Mouse (Mus musculus): ENCODE data around the gene Gm45799. TPM values are rescaled to one million over a fixed set of nuclear protein-coding genes. Genes with fewer than 3 reads are reported as not detected.

The Gm45799 gene
- polyA plus RNA-seq, 1 experiment = 276 TPM

- Histone ChIP-seq H3K9me3 (no peaks in the 10 kb centered on the region), H3K4me1 (peaks cover 57% of the 10 kb centered on the region), H3K27me3 (replicated peaks) (no peaks in the 10 kb centered on the region), H3K4me3 (replicated peaks) (peak within 1 kb of the TSS; percentile 99), H3K36me3 (replicated peaks; ENCODE audit: low read length) (peaks cover 64% of the 10 kb centered on the region)
- TF ChIP-seq FLI1 (IDR thresholded peaks at IDR 0.05; ENCODE audit: low read length) = no peak; the same call in 1 of the 2 replicates
- no peak for TF ChIP-seq GATA1 (IDR thresholded peaks at IDR 0.05; ENCODE audit: borderline replicate concordance, low read length)
These were observed 596 bp upstream of the Gm45799 start, which contains the start of gene Timm10b for GRCm38 (mm10) chr7:105639756-105640155. Timm10b (plus strand) TSS chr7:105640056.

GRCm38 (mm10) chr7:105640894-105641255 lies 523 bp downstream of the Gm45799 start:
- H3K4me3 ChIP-seq (replicated peaks) = peak overlapping the region; percentile 99
- no peaks in the 10 kb centered on the region for H3K27me3 ChIP-seq (replicated peaks)
- peaks cover 56% of the 10 kb centered on the region for H3K4me1 ChIP-seq
- TF ChIP-seq GATA1 (IDR thresholded peaks at IDR 0.05; ENCODE audit: borderline replicate concordance, low read length) (no peak), FLI1 (IDR thresholded peaks at IDR 0.05; ENCODE audit: low read length) (no peak)
- no peaks in the 10 kb centered on the region for H3K9me3 ChIP-seq
- H3K36me3 ChIP-seq (replicated peaks; ENCODE audit: low read length) = peaks cover 67% of the 10 kb centered on the region

GRCm38 (mm10) chr7:105641936-105642335 lies 1.6 kb downstream of the Gm45799 start:
- Histone ChIP-seq H3K4me1 (peaks cover 56% of the 10 kb centered on the region), H3K36me3 (replicated peaks; ENCODE audit: low read length) (peaks cover 64% of the 10 kb centered on the region), H3K27me3 (replicated peaks) (no peaks in the 10 kb centered on the region), H3K9me3 (no peaks in the 10 kb centered on the region), H3K4me3 (replicated peaks) (peak overlapping the region; percentile 99)
- TF ChIP-seq GATA1 (IDR thresholded peaks at IDR 0.05; ENCODE audit: borderline replicate concordance, low read length) (no peak), FLI1 (IDR thresholded peaks at IDR 0.05; ENCODE audit: low read length) (no peak)

GRCm38 (mm10) chr7:105650639-105651435 lies 10.5 kb downstream of the Gm45799 start, which contains the start of gene Dnhd1:
Dnhd1 (plus strand) TSS chr7:105650827.
- H3K4me3 ChIP-seq (replicated peaks) = peak within 1 kb of the TSS; percentile 92
- H3K4me1 ChIP-seq = peaks cover 15% of the 10 kb centered on the region
- no peak for TF ChIP-seq FLI1 (IDR thresholded peaks at IDR 0.05; ENCODE audit: low read length)
- no peak for TF ChIP-seq GATA1 (IDR thresholded peaks at IDR 0.05; ENCODE audit: borderline replicate concordance, low read length)
- no peaks in the 10 kb centered on the region for H3K27me3 ChIP-seq (replicated peaks)
- no peaks in the 10 kb centered on the region for H3K9me3 ChIP-seq
- H3K36me3 ChIP-seq (replicated peaks; ENCODE audit: low read length) = peaks cover 28% of the 10 kb centered on the region

GRCm38 (mm10) chr7:105685541-105686197 lies 45.3 kb downstream of the Gm45799 start:
- Histone ChIP-seq H3K4me1 (no peaks in the 10 kb centered on the region), H3K27me3 (replicated peaks) (peaks cover 27% of the 10 kb centered on the region), H3K4me3 (replicated peaks) (no peak overlapping the region), H3K36me3 (replicated peaks; ENCODE audit: low read length) (no peaks in the 10 kb centered on the region), H3K9me3 (no peaks in the 10 kb centered on the region)
- no peak for TF ChIP-seq FLI1 (IDR thresholded peaks at IDR 0.05; ENCODE audit: low read length)
- TF ChIP-seq GATA1 (IDR thresholded peaks at IDR 0.05; ENCODE audit: borderline replicate concordance, low read length) = no peak

GRCm38 (mm10) chr7:105690875-105691274 lies 50.5 kb downstream of the Gm45799 start:
- TF ChIP-seq GATA1 (IDR thresholded peaks at IDR 0.05; ENCODE audit: borderline replicate concordance, low read length) = no peak
- no peak for TF ChIP-seq FLI1 (IDR thresholded peaks at IDR 0.05; ENCODE audit: low read length)
- no peak overlapping the region for H3K4me3 ChIP-seq (replicated peaks)
- no peaks in the 10 kb centered on the region for H3K4me1 ChIP-seq
- H3K9me3 ChIP-seq = no peaks in the 10 kb centered on the region
- peaks cover 29% of the 10 kb centered on the region for H3K27me3 ChIP-seq (replicated peaks)
- no peaks in the 10 kb centered on the region for H3K36me3 ChIP-seq (replicated peaks; ENCODE audit: low read length)

- no peak overlapping the region for H3K4me3 ChIP-seq (replicated peaks)
- peaks cover 3% of the 10 kb centered on the region; the same call in 1 of the 2 replicates for H3K4me1 ChIP-seq
- no peaks in the 10 kb centered on the region for H3K9me3 ChIP-seq
- no peaks in the 10 kb centered on the region for H3K36me3 ChIP-seq (replicated peaks; ENCODE audit: low read length)
- no peak for TF ChIP-seq FLI1 (IDR thresholded peaks at IDR 0.05; ENCODE audit: low read length)
- no peak for TF ChIP-seq GATA1 (IDR thresholded peaks at IDR 0.05; ENCODE audit: borderline replicate concordance, low read length)
- H3K27me3 ChIP-seq (replicated peaks) = peaks cover 22% of the 10 kb centered on the region
These were observed 62.8 kb downstream of the Gm45799 start for GRCm38 (mm10) chr7:105703184-105703583.

- no peaks in the 10 kb centered on the region for H3K36me3 ChIP-seq (replicated peaks; ENCODE audit: low read length)
- TF ChIP-seq FLI1 (IDR thresholded peaks at IDR 0.05; ENCODE audit: low read length) (no peak), GATA1 (IDR thresholded peaks at IDR 0.05; ENCODE audit: borderline replicate concordance, low read length) (no peak)
- peaks cover 28% of the 10 kb centered on the region for H3K27me3 ChIP-seq (replicated peaks)
- H3K4me1 ChIP-seq = peaks cover 3% of the 10 kb centered on the region; the same call in 1 of the 2 replicates
- H3K9me3 ChIP-seq = no peaks in the 10 kb centered on the region
- H3K4me3 ChIP-seq (replicated peaks) = no peak overlapping the region
These were observed 63.5 kb downstream of the Gm45799 start for GRCm38 (mm10) chr7:105703816-105704215.

GRCm38 (mm10) chr7:105708733-105709132 lies 68.4 kb downstream of the Gm45799 start:
- Histone ChIP-seq H3K4me1 (no peaks in the 10 kb centered on the region; the same call in 1 of the 2 replicates), H3K36me3 (replicated peaks; ENCODE audit: low read length) (no peaks in the 10 kb centered on the region), H3K4me3 (replicated peaks) (no peak overlapping the region), H3K9me3 (peaks cover 8% of the 10 kb centered on the region; the same call in 1 of the 2 replicates), H3K27me3 (replicated peaks) (peaks cover 27% of the 10 kb centered on the region)
- TF ChIP-seq FLI1 (IDR thresholded peaks at IDR 0.05; ENCODE audit: low read length) (no peak), GATA1 (IDR thresholded peaks at IDR 0.05; ENCODE audit: borderline replicate concordance, low read length) (no peak)

- Histone ChIP-seq H3K4me1 (peaks cover 6% of the 10 kb centered on the region), H3K4me3 (replicated peaks) (no peak overlapping the region), H3K36me3 (replicated peaks; ENCODE audit: low read length) (peaks cover 9% of the 10 kb centered on the region), H3K9me3 (peaks cover 12% of the 10 kb centered on the region; the same call in 1 of the 2 replicates), H3K27me3 (replicated peaks) (peaks cover 6% of the 10 kb centered on the region)
- no peak for TF ChIP-seq GATA1 (IDR thresholded peaks at IDR 0.05; ENCODE audit: borderline replicate concordance, low read length)
These were observed 75.0 kb downstream of the Gm45799 start for GRCm38 (mm10) chr7:105715366-105715765.

Data from megakaryocyte, embryonic 14.5 days (primary cell).